Mouse (Mus musculus): Measurements from ENCODE around the gene Fam196b.

- TF ChIP-seq CTCF (IDR thresholded peaks at IDR 0.05; ENCODE audit: insufficient read depth, low read depth, low read length) (no peak), POLR2A (IDR thresholded peaks at IDR 0.05; ENCODE audit: insufficient read depth, low read depth, low read length) (no peak)
Observed at GRCm38 (mm10) chr11:34384178-34384577, 69.6 kb downstream of the Fam196b start.
